Mouse (Mus musculus) small intestine, adult 2 months (tissue): ENCODE measurements around the gene Foxn2.

Source experiments
- CTCF ChIP-seq: fragments of 200-500 bp; IDR thresholded peaks from 2 replicates; pipeline ENCODE4 v1.5.1; 2012; ENCODE audit warnings: low read depth, mild to moderate bottlenecking, control low read depth, inconsistent platforms, low read length, moderate library complexity, mixed read lengths; ENCODE audit not compliant: insufficient replicate concordance, insufficient read length; ENCODE audit errors: extremely low read depth
- POLR2A ChIP-seq: fragments of 200-500 bp; IDR thresholded peaks from 2 replicates; pipeline ENCODE4 v1.6.1; 2012; ENCODE audit warnings: low read depth, mild to moderate bottlenecking, control low read depth, inconsistent platforms, low read length, moderate library complexity

- TF ChIP-seq CTCF (no peak), POLR2A (no peak)
Measured at GRCm38 (mm10) chr17:88409706-88410105, 30.8 kb upstream of the Foxn2 start.
